Mouse (Mus musculus): ENCODE results near the gene Lao1. TPM values are rescaled to one million over a fixed set of nuclear protein-coding genes. Genes with fewer than 3 reads are reported as not detected.

Lao1 gene
- polyA plus RNA-seq, 1 experiment: 0.18 TPM

DNA sequence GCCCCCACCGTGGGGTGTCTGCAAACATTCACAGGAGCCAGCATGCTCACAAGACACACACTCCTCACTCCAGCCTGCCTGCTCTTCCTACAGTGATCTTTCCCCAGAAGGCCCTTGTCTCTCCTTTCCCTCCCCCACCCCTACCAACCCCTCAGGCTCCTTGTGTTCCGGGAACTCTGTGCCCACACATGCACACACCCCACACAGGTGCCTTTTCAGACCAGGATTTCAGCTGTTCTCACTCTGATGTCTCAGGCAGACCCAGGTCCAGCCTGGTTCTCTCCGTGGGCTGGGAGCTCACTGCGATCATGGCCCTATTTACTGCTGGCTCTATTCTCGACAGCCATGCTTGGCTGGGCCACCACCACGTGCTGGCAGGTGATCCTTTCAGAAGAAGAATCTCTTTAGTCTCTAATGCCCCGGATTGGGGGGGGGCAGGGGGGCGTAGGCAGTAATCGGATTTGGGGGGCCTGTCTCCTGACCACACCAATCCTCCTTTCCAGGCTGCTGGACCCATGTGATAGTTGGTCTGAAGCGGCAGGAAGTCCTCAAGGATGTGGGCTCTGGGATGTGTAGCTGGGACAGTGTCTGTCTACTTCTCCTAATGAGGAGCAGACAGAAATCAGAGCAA is 49.8 kb downstream of the Lao1 start:
- 82% methylated on average over 10 of the region's 10 CpGs for WGBS
- no peak overlapping the region for H3K4me3 ChIP-seq (ENCODE audit: control insufficient read depth, insufficient read depth, low read length)
- no peaks in the 10 kb centered on the region for H3K4me1 ChIP-seq (replicated peaks; ENCODE audit: control insufficient read depth, insufficient read depth, low read length)
- no peak for TF ChIP-seq CTCF (IDR thresholded peaks at IDR 0.05; ENCODE audit: borderline replicate concordance, control insufficient read depth, extremely low read depth, insufficient read depth, low read length, poor library complexity)
- TF ChIP-seq POLR2A (IDR thresholded peaks at IDR 0.05; ENCODE audit: control insufficient read depth, extremely low read depth, insufficient read depth, low read length, poor library complexity): no peak
- H3K36me3 ChIP-seq (ENCODE audit: control insufficient read depth, insufficient read depth, low read length): no peaks in the 10 kb centered on the region
- H3K27me3 ChIP-seq (ENCODE audit: control insufficient read depth, insufficient read depth, low read length): no peaks in the 10 kb centered on the region
- H3K27ac ChIP-seq (ENCODE audit: control insufficient read depth, insufficient read depth, low read length): no peak overlapping the region
- DNase-seq: no peak

DNA sequence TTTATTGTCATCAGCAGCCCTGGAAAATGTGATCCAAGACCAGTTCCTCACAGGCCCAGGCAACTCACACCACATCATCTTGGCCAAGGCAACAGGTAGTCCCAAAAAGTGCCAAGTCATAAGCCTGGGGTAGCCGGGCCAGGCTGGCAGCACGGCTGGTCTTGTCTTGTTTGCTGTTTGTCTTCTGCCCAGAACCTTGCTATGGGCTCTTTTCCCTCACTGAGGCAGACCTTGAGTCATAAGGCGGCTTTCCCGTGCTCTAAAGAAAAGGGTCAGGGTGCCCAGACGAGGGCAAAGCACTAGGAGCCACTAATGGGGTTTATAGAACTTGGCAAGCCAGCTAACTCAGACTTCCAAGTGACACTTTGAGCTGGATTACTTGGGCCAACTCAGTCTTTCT is 51.7 kb downstream of the Lao1 start:
- Histone ChIP-seq H3K27ac (ENCODE audit: control insufficient read depth, insufficient read depth, low read length) (no peak overlapping the region), H3K4me1 (replicated peaks; ENCODE audit: control insufficient read depth, insufficient read depth, low read length) (no peaks in the 10 kb centered on the region), H3K4me3 (ENCODE audit: control insufficient read depth, insufficient read depth, low read length) (no peak overlapping the region), H3K27me3 (ENCODE audit: control insufficient read depth, insufficient read depth, low read length) (no peaks in the 10 kb centered on the region), H3K36me3 (ENCODE audit: control insufficient read depth, insufficient read depth, low read length) (no peaks in the 10 kb centered on the region)
- DNase-seq: no peak
- no peak for TF ChIP-seq POLR2A (IDR thresholded peaks at IDR 0.05; ENCODE audit: control insufficient read depth, extremely low read depth, insufficient read depth, low read length, poor library complexity)
- TF ChIP-seq CTCF (IDR thresholded peaks at IDR 0.05; ENCODE audit: borderline replicate concordance, control insufficient read depth, extremely low read depth, insufficient read depth, low read length, poor library complexity): no peak
- 78% methylated on average over 5 of the region's 5 CpGs for WGBS

DNA sequence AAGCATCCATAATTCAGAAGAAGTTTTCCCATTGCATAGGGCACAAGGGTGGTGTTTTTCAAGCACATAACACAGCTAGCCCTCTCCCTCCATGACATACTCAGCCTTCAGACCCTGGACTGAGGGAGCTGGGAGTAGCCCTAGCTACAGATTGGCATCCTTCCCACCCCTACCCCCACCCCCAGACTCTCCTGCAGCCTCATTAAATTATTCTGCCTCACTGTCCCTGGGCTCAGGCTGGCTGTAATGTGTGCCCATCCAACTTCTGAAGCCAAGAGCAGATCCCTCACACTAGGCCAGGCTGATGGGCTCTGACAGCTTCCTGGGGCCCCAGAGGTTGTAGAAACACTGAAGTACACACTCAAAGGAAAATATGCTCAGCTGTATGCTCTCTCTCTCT is 53.6 kb downstream of the Lao1 start:
- Histone ChIP-seq H3K27me3 (ENCODE audit: control insufficient read depth, insufficient read depth, low read length) (no peaks in the 10 kb centered on the region), H3K4me1 (replicated peaks; ENCODE audit: control insufficient read depth, insufficient read depth, low read length) (no peaks in the 10 kb centered on the region), H3K4me3 (ENCODE audit: control insufficient read depth, insufficient read depth, low read length) (no peak overlapping the region), H3K27ac (ENCODE audit: control insufficient read depth, insufficient read depth, low read length) (no peak overlapping the region), H3K36me3 (ENCODE audit: control insufficient read depth, insufficient read depth, low read length) (no peaks in the 10 kb centered on the region)
- DNase-seq: no peak
- no peak for TF ChIP-seq POLR2A (IDR thresholded peaks at IDR 0.05; ENCODE audit: control insufficient read depth, extremely low read depth, insufficient read depth, low read length, poor library complexity)
- no peak for TF ChIP-seq CTCF (IDR thresholded peaks at IDR 0.05; ENCODE audit: borderline replicate concordance, control insufficient read depth, extremely low read depth, insufficient read depth, low read length, poor library complexity)

DNA sequence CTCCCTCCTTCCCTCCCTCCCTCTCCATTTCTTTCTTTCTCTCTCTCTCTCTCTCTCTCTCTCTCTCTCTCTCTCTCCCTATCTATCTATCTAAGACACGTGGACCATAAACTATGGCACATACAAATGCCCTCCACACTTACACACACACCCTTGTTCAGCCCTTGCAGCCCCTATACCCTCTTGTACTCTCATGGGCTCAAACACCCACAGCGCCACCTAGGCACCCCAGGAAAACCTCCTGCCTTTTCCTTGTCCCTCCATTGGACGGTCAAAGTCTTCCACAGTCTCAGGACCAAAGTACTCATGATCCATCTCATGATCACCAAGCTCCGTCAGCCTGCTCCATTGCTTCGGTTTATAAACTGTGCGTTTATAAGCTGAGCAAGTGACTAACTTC is 54.2 kb downstream of the Lao1 start:
- Histone ChIP-seq H3K4me1 (replicated peaks; ENCODE audit: control insufficient read depth, insufficient read depth, low read length) (no peaks in the 10 kb centered on the region), H3K27ac (ENCODE audit: control insufficient read depth, insufficient read depth, low read length) (no peak overlapping the region), H3K4me3 (ENCODE audit: control insufficient read depth, insufficient read depth, low read length) (no peak overlapping the region), H3K27me3 (ENCODE audit: control insufficient read depth, insufficient read depth, low read length) (no peaks in the 10 kb centered on the region), H3K36me3 (ENCODE audit: control insufficient read depth, insufficient read depth, low read length) (no peaks in the 10 kb centered on the region)
- DNase-seq: no peak
- no peak for TF ChIP-seq CTCF (IDR thresholded peaks at IDR 0.05; ENCODE audit: borderline replicate concordance, control insufficient read depth, extremely low read depth, insufficient read depth, low read length, poor library complexity)
- TF ChIP-seq POLR2A (IDR thresholded peaks at IDR 0.05; ENCODE audit: control insufficient read depth, extremely low read depth, insufficient read depth, low read length, poor library complexity): no peak
- WGBS: 75% methylated on average over 6 of the region's 6 CpGs

DNA sequence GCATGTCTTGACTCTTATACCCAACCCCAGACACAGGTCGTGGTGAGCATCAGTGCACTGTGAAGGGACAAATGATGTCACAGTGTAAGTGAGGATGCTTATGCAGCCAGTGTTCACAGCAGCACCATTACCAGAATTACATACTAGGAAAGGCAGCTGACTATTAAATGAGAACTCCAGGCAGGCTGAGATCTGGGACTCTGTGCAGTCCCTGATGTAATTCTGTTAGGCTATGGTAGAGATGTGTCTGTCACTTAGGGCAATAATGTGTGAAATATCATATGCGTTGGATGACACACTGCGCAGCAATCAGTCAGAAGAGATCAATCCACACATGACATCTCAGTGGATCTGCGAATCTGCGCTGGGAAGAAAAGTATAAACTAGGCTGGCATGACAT is 55.7 kb downstream of the Lao1 start:
- H3K27ac ChIP-seq (ENCODE audit: control insufficient read depth, insufficient read depth, low read length): no peak overlapping the region
- WGBS: 92% methylated on average over 5 of the region's 5 CpGs

More for the DNA sequence above, 55.7 kb downstream of the Lao1 start:
- H3K4me3 ChIP-seq (ENCODE audit: control insufficient read depth, insufficient read depth, low read length): no peak overlapping the region
- no peaks in the 10 kb centered on the region for H3K36me3 ChIP-seq (ENCODE audit: control insufficient read depth, insufficient read depth, low read length)
- H3K27me3 ChIP-seq (ENCODE audit: control insufficient read depth, insufficient read depth, low read length): no peaks in the 10 kb centered on the region
- no peaks in the 10 kb centered on the region for H3K4me1 ChIP-seq (replicated peaks; ENCODE audit: control insufficient read depth, insufficient read depth, low read length)
- no peak for DNase-seq
- TF ChIP-seq CTCF (IDR thresholded peaks at IDR 0.05; ENCODE audit: borderline replicate concordance, control insufficient read depth, extremely low read depth, insufficient read depth, low read length, poor library complexity): no peak
- TF ChIP-seq POLR2A (IDR thresholded peaks at IDR 0.05; ENCODE audit: control insufficient read depth, extremely low read depth, insufficient read depth, low read length, poor library complexity): no peak

Other genes starting within 250 kb of the Lao1 start
- gene Olfr1340, start 241.4 kb upstream of the Lao1 start, polyA plus RNA-seq (2012; rRNA removed): not detected in 2 replicates
- gene Olfr1339, start 229.4 kb upstream of the Lao1 start, polyA plus RNA-seq (2012; rRNA removed): not detected in 2 replicates
- gene Olfr1338, start 202.8 kb upstream of the Lao1 start, polyA plus RNA-seq (2012; rRNA removed): not detected in 2 replicates
- gene Olfr1337, start 179.0 kb upstream of the Lao1 start, polyA plus RNA-seq (2012; rRNA removed): 0.11 TPM in 1 of 2 replicates, not detected in the other
- gene Olfr1335, start 151.6 kb upstream of the Lao1 start, polyA plus RNA-seq (2012; rRNA removed): not detected in 2 replicates
- not detected in 2 replicates for gene Olfr1333, start 125.3 kb upstream of the Lao1 start, polyA plus RNA-seq (2012; rRNA removed)
- not detected in 2 replicates for gene Olfr1331, start 96.9 kb upstream of the Lao1 start, polyA plus RNA-seq (2012; rRNA removed)
- gene Olfr1330, start 73.0 kb upstream of the Lao1 start, polyA plus RNA-seq (2012; rRNA removed): not detected in 2 replicates
- not detected in 2 replicates for gene Olfr1329, start 44.1 kb upstream of the Lao1 start, polyA plus RNA-seq (2012; rRNA removed)
- gene Olfr1328, start 23.0 kb upstream of the Lao1 start, polyA plus RNA-seq (2012; rRNA removed): not detected in 2 replicates
- gene Slc2a1, start 147.1 kb downstream of the Lao1 start, polyA plus RNA-seq (2012; rRNA removed): 42.2 and 42.5 TPM in 2 replicates
- gene Zfp691, start 212.6 kb downstream of the Lao1 start, polyA plus RNA-seq (2012; rRNA removed): 12.9 and 19.1 TPM in 2 replicates
- gene Ermap, start 228.4 kb downstream of the Lao1 start, polyA plus RNA-seq (2012; rRNA removed): 0.61 and 0.96 TPM in 2 replicates
- gene Svbp, start 233.7 kb downstream of the Lao1 start, polyA plus RNA-seq (2012; rRNA removed): 41.9 and 59.8 TPM in 2 replicates